Comparison of ENCODE assay signal across 19 mouse cellular contexts in genomic region chr12:83449202-83449601, GRCm38 (mm10). TPM values are rescaled to one million over a fixed set of nuclear protein-coding genes. Genes with fewer than 3 reads are reported as not detected.
"Had no signal": no experiment of that assay in that cellular context is flagged by ENCODE, and none has a peak within 500 bp of the region (broad histone marks: within the 10 kb centered on the region; RNA-seq: fewer than 3 reads in every experiment).

No protein-coding gene starts in this region.

- H3K4me3 ChIP-seq: lung, embryonic 15.5 days; megakaryocyte, embryonic 14.5 days; midbrain, embryonic 13.5 days; midbrain, embryonic 15.5 days; myocyte; neural tube, embryonic 13.5 days; neural tube, embryonic 15.5 days; stomach, embryonic 15.5 days had no signal

- DNase-seq: lung, adult 2 months; lung, postnatal 14 days; lung, postnatal 36 days; right cerebral cortex, postnatal 14 days; thymus, adult 2 months; thymus, postnatal 25 days; thymus, postnatal 4 days had no signal

- H3K9me3 ChIP-seq: lung, embryonic 15.5 days; megakaryocyte, embryonic 14.5 days; midbrain, embryonic 13.5 days; midbrain, embryonic 15.5 days; neural tube, embryonic 13.5 days; neural tube, embryonic 15.5 days; stomach, embryonic 15.5 days had no signal

- ATAC-seq: lung, postnatal 0 days; midbrain, embryonic 13.5 days; midbrain, embryonic 15.5 days had no signal

- H3K27ac ChIP-seq: lung, embryonic 15.5 days; macrophage; midbrain, embryonic 13.5 days; midbrain, embryonic 15.5 days; neural tube, embryonic 13.5 days; neural tube, embryonic 15.5 days; stomach, embryonic 15.5 days; stomach, postnatal 0 days had no signal

- H3K36me3 ChIP-seq: lung, embryonic 15.5 days; midbrain, embryonic 13.5 days; midbrain, embryonic 15.5 days; neural tube, embryonic 13.5 days; neural tube, embryonic 15.5 days; stomach, embryonic 15.5 days had no signal

- H3K27me3 ChIP-seq: lung, embryonic 15.5 days; midbrain, embryonic 13.5 days; midbrain, embryonic 15.5 days; neural tube, embryonic 13.5 days; neural tube, embryonic 15.5 days; stomach, embryonic 15.5 days had no signal

- H3K9ac ChIP-seq: lung, embryonic 15.5 days; midbrain, embryonic 13.5 days; midbrain, embryonic 15.5 days; neural tube, embryonic 13.5 days; neural tube, embryonic 15.5 days; stomach, embryonic 15.5 days had no signal

- H3K4me1 ChIP-seq: lung, embryonic 15.5 days; neural tube, embryonic 15.5 days; stomach, embryonic 15.5 days had no signal

- H3K4me2 ChIP-seq: lung, embryonic 15.5 days; midbrain, embryonic 11.5 days; midbrain, embryonic 13.5 days; midbrain, embryonic 15.5 days; neural tube, embryonic 13.5 days; neural tube, embryonic 15.5 days; stomach, embryonic 15.5 days had no signal

RNA-seq across cellular contexts. Expression of gene Dpf3, which starts 38.3 kb away (rescaled TPM):
- polyA plus RNA-seq: macrophage had no signal
